8 mouse cellular contexts compared by ENCODE assay signal in genomic region chr2:37431609-37432008, GRCm38 (mm10). TPM values are rescaled to one million over a fixed set of nuclear protein-coding genes. Genes with fewer than 3 reads are reported as not detected.
DNase-seq lines count a peak whose midpoint lies in the region; ATAC-seq and TF ChIP-seq lines count a peak whose summit lies in the region.

No protein-coding gene starts in this region.

- DNase-seq in heart, postnatal 0 days (ENCODE audit: low spot score) = no peak
- no peak for DNase-seq in heart, postnatal 14 days
- peak; percentile 62 for DNase-seq in adipocyte (ENCODE audit: low spot score)
- DNase-seq in midbrain, postnatal 0 days (ENCODE audit: low spot score) = peak; percentile 45
- no peak for DNase-seq in layer of hippocampus, postnatal 14 days (ENCODE audit: low spot score in 2 of 2)
- no peak for DNase-seq in spleen, postnatal 14 days (ENCODE audit: low spot score in 2 of 2)
- no peak for DNase-seq in thymus, postnatal 0 days (ENCODE audit: low spot score)

- no peaks in the 10 kb centered on the region for H3K27me3 ChIP-seq in heart, postnatal 0 days (ENCODE audit: control insufficient read depth, insufficient read depth, low read length)
- no peaks in the 10 kb centered on the region for H3K27me3 ChIP-seq in hindbrain, embryonic 15.5 days
- H3K27me3 ChIP-seq in midbrain, postnatal 0 days (ENCODE audit: insufficient read depth, low read length) = no peaks in the 10 kb centered on the region

- H3K27ac ChIP-seq in heart, postnatal 0 days (ENCODE audit: low read depth) = peak overlapping the region; percentile 93; the same call in 1 of the 2 replicates
- H3K27ac ChIP-seq in hindbrain, embryonic 15.5 days (replicated peaks) = peak overlapping the region; percentile 98
- H3K27ac ChIP-seq in midbrain, postnatal 0 days (ENCODE audit: low read depth, low read length) = peak overlapping the region; percentile 99

- H3K4me3 ChIP-seq in heart, postnatal 0 days (ENCODE audit: low read depth, low read length) = peak overlapping the region; percentile 86
- peak overlapping the region; percentile 58 for H3K4me3 ChIP-seq in hindbrain, embryonic 15.5 days
- H3K4me3 ChIP-seq in midbrain, postnatal 0 days (ENCODE audit: low read depth, low read length) = peak overlapping the region; percentile 69

- H3K4me1 ChIP-seq in heart, postnatal 0 days (ENCODE audit: control insufficient read depth, insufficient read depth) = peaks cover 14% of the 10 kb centered on the region
- H3K4me1 ChIP-seq in hindbrain, embryonic 15.5 days (replicated peaks) = peaks cover 21% of the 10 kb centered on the region
- 0 out of 2 replicates have a peak, but pooled peaks cover 5% of the 10 kb centered on the region for H3K4me1 ChIP-seq in midbrain, postnatal 0 days (ENCODE audit: insufficient read depth, low read length)

- H3K9ac ChIP-seq in heart, postnatal 0 days (replicated peaks; ENCODE audit: low read depth, low read length) = 0 out of 2 replicates have a peak overlapping the region, but pooled peaks have one; percentile 83
- H3K9ac ChIP-seq in hindbrain, embryonic 15.5 days = peak overlapping the region; percentile 56
- peak overlapping the region; percentile 86 for H3K9ac ChIP-seq in midbrain, postnatal 0 days (replicated peaks; ENCODE audit: low read length, poor library complexity, severe bottlenecking)

- TF ChIP-seq CTCF in heart, postnatal 0 days (IDR thresholded peaks at IDR 0.05; ENCODE audit: low read depth) = no peak
- TF ChIP-seq CTCF in midbrain, postnatal 0 days (IDR thresholded peaks at IDR 0.05) = no peak

- peaks cover 21% of the 10 kb centered on the region for H3K36me3 ChIP-seq in heart, postnatal 0 days (replicated peaks; ENCODE audit: control insufficient read depth, insufficient read depth, low read length)
- peaks cover 19% of the 10 kb centered on the region; the same call in 1 of the 2 replicates for H3K36me3 ChIP-seq in hindbrain, embryonic 15.5 days
- H3K36me3 ChIP-seq in midbrain, postnatal 0 days (ENCODE audit: insufficient read depth, low read length) = peaks cover 6% of the 10 kb centered on the region; the same call in 1 of the 2 replicates

- H3K9me3 ChIP-seq in heart, postnatal 0 days (replicated peaks; ENCODE audit: control insufficient read depth, low read length) = no peaks in the 10 kb centered on the region
- no peaks in the 10 kb centered on the region for H3K9me3 ChIP-seq in hindbrain, embryonic 15.5 days
- no peaks in the 10 kb centered on the region for H3K9me3 ChIP-seq in midbrain, postnatal 0 days (ENCODE audit: low read length)

- H3K4me2 ChIP-seq in heart, postnatal 0 days (ENCODE audit: low read depth, low read length) = peak overlapping the region; percentile 88
- peak overlapping the region; percentile 85 for H3K4me2 ChIP-seq in hindbrain, embryonic 15.5 days
- peak overlapping the region; percentile 86 for H3K4me2 ChIP-seq in midbrain, postnatal 0 days (ENCODE audit: low read depth, low read length, poor library complexity, severe bottlenecking)

- no peak for TF ChIP-seq EP300 in heart, postnatal 0 days (IDR thresholded peaks at IDR 0.05; ENCODE audit: low read depth)

- 36% methylated on average over 7 of the region's 7 CpGs for WGBS in heart, postnatal 0 days
- WGBS in hindbrain, embryonic 15.5 days = 19% methylated on average over 7 of the region's 7 CpGs
- 19% methylated on average over 7 of the region's 7 CpGs for WGBS in midbrain, postnatal 0 days

- no peak for ATAC-seq in heart, postnatal 0 days (ENCODE audit: insufficient read depth, low read depth)
- ATAC-seq in hindbrain, embryonic 15.5 days (ENCODE audit: low FRiP score, low read depth) = peak; percentile 50
- ATAC-seq in midbrain, postnatal 0 days (ENCODE audit: low FRiP score) = peak; percentile 24

- intact Hi-C loops in heart, postnatal 14 days (cut with DNase I) = no loop called here

RNA-seq across cellular contexts. Expression of gene Rc3h2, which starts 8.9 kb away (rescaled TPM):
- 24.7 and 30.8 TPM in 2 replicates for total RNA-seq in heart, postnatal 0 days (2014; rRNA removed; ENCODE audit: low replicate concordance)
- polyA plus RNA-seq in heart, postnatal 0 days (2015; fragmentation: Nextera tagmentation; extraction: Ambion mirVana) = 5.6 and 6.0 TPM in 2 replicates
- total RNA-seq in heart, postnatal 14 days (2021) = 10 to 100 TPM; 41.6 to 47.5 TPM
- 18.0 and 19.9 TPM in 2 replicates for polyA plus RNA-seq in hindbrain, embryonic 15.5 days (2015; fragmentation: Nextera tagmentation; extraction: Ambion mirVana)
- total RNA-seq in midbrain, postnatal 0 days (2014; rRNA removed) = 56.2 and 70.4 TPM in 2 replicates
- 9.0 and 13.3 TPM in 2 replicates for polyA plus RNA-seq in midbrain, postnatal 0 days (2015; fragmentation: Nextera tagmentation; extraction: Ambion mirVana)
- 10 to 100 TPM; 82.3 to 87.9 TPM for total RNA-seq in layer of hippocampus, postnatal 14 days (2021)
- polyA plus RNA-seq in thymus, postnatal 0 days (2015; fragmentation: Nextera tagmentation; extraction: Ambion mirVana) = 8.9 and 12.4 TPM in 2 replicates

RNA-seq across cellular contexts. Expression of gene Zbtb26, which starts 11.3 kb away (rescaled TPM):
- total RNA-seq in heart, postnatal 0 days (2014; rRNA removed; ENCODE audit: low replicate concordance) = 9.4 and 13.9 TPM in 2 replicates
- polyA plus RNA-seq in heart, postnatal 0 days (2015; fragmentation: Nextera tagmentation; extraction: Ambion mirVana) = 1.9 and 2.0 TPM in 2 replicates
- total RNA-seq in heart, postnatal 14 days (2021) = 1 to 10 TPM; 5.5 to 6.2 TPM
- polyA plus RNA-seq in hindbrain, embryonic 15.5 days (2015; fragmentation: Nextera tagmentation; extraction: Ambion mirVana) = 6.8 and 7.6 TPM in 2 replicates
- total RNA-seq in midbrain, postnatal 0 days (2014; rRNA removed) = 14.3 and 15.1 TPM in 2 replicates
- 2.5 and 2.6 TPM in 2 replicates for polyA plus RNA-seq in midbrain, postnatal 0 days (2015; fragmentation: Nextera tagmentation; extraction: Ambion mirVana)
- total RNA-seq in layer of hippocampus, postnatal 14 days (2021) = 1 to 10 TPM; 8.6 to 8.9 TPM
- 3.6 and 4.7 TPM in 2 replicates for polyA plus RNA-seq in thymus, postnatal 0 days (2015; fragmentation: Nextera tagmentation; extraction: Ambion mirVana)

RNA-seq across cellular contexts. Expression of gene Zbtb6, which starts 11.4 kb away (rescaled TPM):
- 7.4 and 9.4 TPM in 2 replicates for total RNA-seq in heart, postnatal 0 days (2014; rRNA removed; ENCODE audit: low replicate concordance)
- polyA plus RNA-seq in heart, postnatal 0 days (2015; fragmentation: Nextera tagmentation; extraction: Ambion mirVana) = 2.1 and 2.3 TPM in 2 replicates
- total RNA-seq in heart, postnatal 14 days (2021) = 1 to 10 TPM; 5.0 to 5.6 TPM
- polyA plus RNA-seq in hindbrain, embryonic 15.5 days (2015; fragmentation: Nextera tagmentation; extraction: Ambion mirVana) = 13.5 and 14.6 TPM in 2 replicates
- total RNA-seq in midbrain, postnatal 0 days (2014; rRNA removed) = 30.6 and 37.9 TPM in 2 replicates
- polyA plus RNA-seq in midbrain, postnatal 0 days (2015; fragmentation: Nextera tagmentation; extraction: Ambion mirVana) = 9.2 and 9.5 TPM in 2 replicates
- total RNA-seq in layer of hippocampus, postnatal 14 days (2021) = 10 to 100 TPM; 13.2 to 14.5 TPM
- 5.1 and 5.8 TPM in 2 replicates for polyA plus RNA-seq in thymus, postnatal 0 days (2015; fragmentation: Nextera tagmentation; extraction: Ambion mirVana)

RNA-seq across cellular contexts. Expression of gene Rabgap1, which starts 11.5 kb away (rescaled TPM):
- total RNA-seq in heart, postnatal 0 days (2014; rRNA removed; ENCODE audit: low replicate concordance) = 27.7 and 35.3 TPM in 2 replicates
- 18.9 and 21.5 TPM in 2 replicates for polyA plus RNA-seq in heart, postnatal 0 days (2015; fragmentation: Nextera tagmentation; extraction: Ambion mirVana)
- 10 to 100 TPM; 41.3 to 42.4 TPM for total RNA-seq in heart, postnatal 14 days (2021)
- 40.8 and 51.4 TPM in 2 replicates for polyA plus RNA-seq in hindbrain, embryonic 15.5 days (2015; fragmentation: Nextera tagmentation; extraction: Ambion mirVana)
- 65.0 and 89.4 TPM in 2 replicates for total RNA-seq in midbrain, postnatal 0 days (2014; rRNA removed)
- polyA plus RNA-seq in midbrain, postnatal 0 days (2015; fragmentation: Nextera tagmentation; extraction: Ambion mirVana) = 38.9 and 45.2 TPM in 2 replicates
- total RNA-seq in layer of hippocampus, postnatal 14 days (2021) = 10 to 100 TPM; 84.8 to 91.7 TPM
- 19.8 and 25.7 TPM in 2 replicates for polyA plus RNA-seq in thymus, postnatal 0 days (2015; fragmentation: Nextera tagmentation; extraction: Ambion mirVana)

Comparison
In these comparisons a context has a peak if more than half of its experiments do, and no peak if none do; other contexts are left out.
1. DNase-seq: peak in adipocyte (single experiment) and midbrain, postnatal 0 days (single experiment); none in heart, postnatal 0 days (single experiment), heart, postnatal 14 days (0 of 2), layer of hippocampus, postnatal 14 days (0 of 2), spleen, postnatal 14 days (0 of 2) and thymus, postnatal 0 days (single experiment).
2. Peak in every context shown above with its lines, with median percentiles within 50 percentile points of each other: H3K27ac ChIP-seq, H3K4me2 ChIP-seq, H3K4me3 ChIP-seq and H3K9ac ChIP-seq.